Mouse (Mus musculus) layer of hippocampus, adult 9-10 months (tissue): Measurements from ENCODE around the gene Cdkl4.
"Not testable (repeated sequence)": the region's sequence is repeated elsewhere in the genome, so short reads cannot be mapped to it uniquely, and the experiment has no call there.

ENCODE experiments used
- DNase-seq: peaks from one replicate; pipeline ENCODE4 v3.0.0; 2022; ENCODE audit warnings: low spot score

Cdkl4 gene

GRCm38 (mm10) chr17:80577639-80578038 lies at the start of gene Cdkl4:
TSS of gene Cdkl4 (minus strand) at chr17:80577813.
- no peak for DNase-seq

GRCm38 (mm10) chr17:80624979-80625378 lies 47.4 kb upstream of the Cdkl4 start:
- no peak for DNase-seq

GRCm38 (mm10) chr17:80621691-80622090 lies 44.1 kb upstream of the Cdkl4 start:
- DNase-seq, result no peak

- DNase-seq, result peak; percentile 48
Observed at GRCm38 (mm10) chr17:80620786-80621423, 43.3 kb upstream of the Cdkl4 start.

- DNase-seq, result peak; percentile 21
Observed at GRCm38 (mm10) chr17:80619556-80619955, 41.9 kb upstream of the Cdkl4 start.

GRCm38 (mm10) chr17:80618890-80619289 lies 41.3 kb upstream of the Cdkl4 start:
- DNase-seq, result no peak

- DNase-seq, result no peak
Observed at GRCm38 (mm10) chr17:80603806-80604205, 26.2 kb upstream of the Cdkl4 start.

GRCm38 (mm10) chr17:80603079-80603625 lies 25.5 kb upstream of the Cdkl4 start:
- DNase-seq, result no peak

GRCm38 (mm10) chr17:80601371-80601770 lies 23.8 kb upstream of the Cdkl4 start:
- no peak for DNase-seq

GRCm38 (mm10) chr17:80583051-80583450 lies 5.4 kb upstream of the Cdkl4 start:
- DNase-seq, result no peak

GRCm38 (mm10) chr17:80579901-80580300 lies 2.3 kb upstream of the Cdkl4 start:
- DNase-seq, result no peak

GRCm38 (mm10) chr17:80579089-80579488 lies 1.5 kb upstream of the Cdkl4 start:
- DNase-seq, result no peak

GRCm38 (mm10) chr17:80578041-80578440 lies 428 bp upstream of the Cdkl4 start:
- DNase-seq, result no peak

- no peak for DNase-seq
Observed at GRCm38 (mm10) chr17:80577214-80577613, 399 bp downstream of the Cdkl4 start.

- DNase-seq, result no peak
Observed at GRCm38 (mm10) chr17:80575008-80575407, 2.6 kb downstream of the Cdkl4 start.

- DNase-seq, result no peak
Observed at GRCm38 (mm10) chr17:80574471-80574965, 3.1 kb downstream of the Cdkl4 start.

- DNase-seq, result no peak
Observed at GRCm38 (mm10) chr17:80572187-80572935, 5.3 kb downstream of the Cdkl4 start.

- DNase-seq, result no peak
Observed at GRCm38 (mm10) chr17:80571460-80571859, 6.2 kb downstream of the Cdkl4 start.

GRCm38 (mm10) chr17:80569718-80570117 lies 7.9 kb downstream of the Cdkl4 start:
- not testable (repeated sequence) for DNase-seq

GRCm38 (mm10) chr17:80568842-80569601 lies 8.6 kb downstream of the Cdkl4 start:
- DNase-seq, result no peak

- no peak for DNase-seq
Observed at GRCm38 (mm10) chr17:80568441-80568840, 9.2 kb downstream of the Cdkl4 start.

GRCm38 (mm10) chr17:80564611-80564924 lies 13.0 kb downstream of the Cdkl4 start:
- no peak for DNase-seq
